Comparison of ENCODE assay signal across 18 mouse cellular contexts in genomic region chr12:49832118-49832847, GRCm38 (mm10).
A peak's percentile ranks its signal among the peaks of the same experiment; 100 is the strongest.
DNase-seq lines count a peak whose midpoint lies in the region; ATAC-seq lines count a peak whose summit lies in the region.
"Had no signal": no experiment of that assay in that cellular context is flagged by ENCODE, and none has a peak within 500 bp of the region (broad histone marks: within the 10 kb centered on the region; RNA-seq: fewer than 3 reads in every experiment).

No protein-coding gene starts in this region.

- peak; percentile 92 for ATAC-seq in frontal cortex, adult (ENCODE audit: low TSS enrichment)
- ATAC-seq: intestine, embryonic 16.5 days; midbrain, embryonic 16.5 days had no signal

- no peak for DNase-seq in frontal cortex, postnatal 25 days (ENCODE audit: low spot score in 2 of 2)
- peak; percentile 8 to 19 for DNase-seq in left cerebral cortex, adult 18-20 months (ENCODE audit: low spot score in 2 of 2)
- no peak for DNase-seq in left cerebral cortex, adult 11 months (ENCODE audit: low spot score)
- peak; percentile 63 for DNase-seq in brain, adult 2 months (ENCODE audit: low read depth, low spot score)
- DNase-seq in forelimb bud, embryonic 11.5 days (ENCODE audit: low read depth, low spot score): peak; percentile 1
- DNase-seq in thymus, postnatal 36 days: no peak
- DNase-seq: adrenal gland, postnatal 25 days; B cell, adult 2 months; cerebellum, adult 18-20 months; cerebellum, postnatal 10 days; heart, adult 2 months; heart, postnatal 4 days; kidney, adult 8-10 months; kidney, postnatal 4 days; thymus, postnatal 14 days had no signal

Comparison
In these comparisons a context has a peak if more than half of its experiments do, and no peak if none do; other contexts are left out.
1. DNase-seq: peak in left cerebral cortex, adult 18-20 months (2 of 2), brain, adult 2 months (single experiment) and forelimb bud, embryonic 11.5 days (single experiment); none in frontal cortex, postnatal 25 days (0 of 2), left cerebral cortex, adult 11 months (single experiment) and thymus, postnatal 36 days (0 of 2).